Mouse (Mus musculus) ES-Bruce4 (cell line): ENCODE data around the gene Itgb3. TPM values are rescaled to one million over a fixed set of nuclear protein-coding genes. Genes with fewer than 3 reads are reported as not detected.

Source experiments
- H3K27ac ChIP-seq: 2 replicates; pipeline ENCODE4 v1.5.1; 2012; ENCODE audit warnings: low read length, inconsistent platforms; ENCODE audit not compliant: insufficient read depth
- H3K27me3 ChIP-seq: 2 replicates; pipeline ENCODE4 v1.6.1; 2012; ENCODE audit warnings: mild to moderate bottlenecking, low read length, inconsistent platforms; ENCODE audit not compliant: control insufficient read depth, poor library complexity, insufficient read depth, severe bottlenecking
- H3K36me3 ChIP-seq: 2 replicates; pipeline ENCODE4 v1.6.1; 2012; ENCODE audit warnings: inconsistent platforms, mild to moderate bottlenecking, low read length, moderate library complexity; ENCODE audit not compliant: control insufficient read depth, poor library complexity, insufficient read depth, severe bottlenecking
- H3K4me1 ChIP-seq: one replicate; pipeline ENCODE4 v1.8.1; 2011; ENCODE audit warnings: low read length; ENCODE audit not compliant: control insufficient read depth, insufficient read depth
- H3K4me3 ChIP-seq: 2 replicates; pipeline ENCODE4 v1.5.1; 2011; ENCODE audit warnings: low read depth, mild to moderate bottlenecking, low read length
- H3K9ac ChIP-seq: 2 replicates; pipeline ENCODE4 v1.6.1; 2012; ENCODE audit warnings: low read depth, mild to moderate bottlenecking, inconsistent platforms; ENCODE audit not compliant: poor library complexity, severe bottlenecking
- H3K9me3 ChIP-seq: replicated peaks from 2 replicates; pipeline ENCODE4 v1.6.1; 2012; ENCODE audit warnings: mild to moderate bottlenecking, low read length, inconsistent platforms; ENCODE audit not compliant: control insufficient read depth, poor library complexity, insufficient read depth, severe bottlenecking
- CTCF ChIP-seq: IDR thresholded peaks from one replicate; pipeline ENCODE4 v1.8.1; 2011; ENCODE audit warnings: low read depth, low read length
- EP300 ChIP-seq: IDR thresholded peaks from 2 replicates; pipeline ENCODE4 v1.6.1; 2011; ENCODE audit warnings: low read depth, low read length; ENCODE audit not compliant: insufficient read depth
- POLR2A ChIP-seq: IDR thresholded peaks from one replicate; pipeline ENCODE4 v1.8.1; 2011; ENCODE audit warnings: low read length; ENCODE audit not compliant: insufficient read depth
- polyA plus RNA-seq: library from polyadenylated mRNA; stranded (reverse); fragments of >200 nt; gene quantifications from 2 replicates; pipeline ENCODE4 v1.2.4, GENCODE M21; 2011; ENCODE audit warnings: low read depth; ENCODE audit not compliant: missing spikeins, insufficient read depth, insufficient read length

The Itgb3 gene
- polyA plus RNA-seq, 1 experiment: 5.1 TPM

DNA sequence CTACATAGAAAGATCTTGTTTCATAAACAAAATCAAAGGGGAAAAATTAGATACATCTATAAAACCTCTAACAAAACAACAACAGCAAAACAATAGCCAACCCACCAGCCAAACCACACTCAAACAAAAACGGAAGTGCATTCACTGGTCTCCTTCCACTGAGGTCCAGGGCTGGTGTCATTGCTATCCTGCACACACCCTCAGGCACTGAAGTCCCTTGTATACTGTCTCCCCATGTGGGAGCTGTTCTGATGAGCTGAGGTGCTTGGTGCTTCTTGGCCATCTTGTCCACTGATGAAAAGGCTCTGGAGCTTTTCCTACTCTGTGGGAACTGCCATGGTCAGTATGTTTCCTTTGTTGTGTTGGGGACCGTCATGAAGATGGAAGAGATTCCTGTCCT, 19.3 kb upstream of the Itgb3 start:
- H3K27me3 ChIP-seq: no peaks in the 10 kb centered on the region

DNA sequence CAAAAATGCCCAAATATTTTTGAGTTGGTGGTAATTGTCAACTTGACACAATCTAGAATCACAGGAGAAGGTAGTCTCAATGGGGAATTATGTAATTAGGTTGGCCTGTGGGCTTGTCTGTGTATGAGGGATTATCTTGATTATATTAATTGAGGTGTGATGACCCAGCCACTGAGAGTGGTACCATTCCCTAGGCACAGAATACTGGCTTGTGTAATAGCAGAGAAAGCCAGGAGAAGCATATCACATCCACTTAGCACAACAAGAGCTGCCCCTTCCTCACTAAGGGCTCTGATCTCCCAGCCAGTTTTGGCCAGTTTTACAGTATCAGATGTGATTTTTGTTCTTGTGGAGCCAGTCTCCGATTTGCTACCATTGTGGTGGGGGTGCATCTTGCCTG, 18.2 kb upstream of the Itgb3 start:
- no peak overlapping the region for H3K4me3 ChIP-seq
- TF ChIP-seq POLR2A: no peak
- TF ChIP-seq CTCF: no peak
- no peak for TF ChIP-seq EP300
- no peak overlapping the region for H3K27ac ChIP-seq
- no peaks in the 10 kb centered on the region for H3K27me3 ChIP-seq
- H3K4me1 ChIP-seq: no peaks in the 10 kb centered on the region
- H3K9ac ChIP-seq: no peak overlapping the region
- no peaks in the 10 kb centered on the region for H3K9me3 ChIP-seq
- no peaks in the 10 kb centered on the region for H3K36me3 ChIP-seq

More for the DNA sequence above, 19.3 kb upstream of the Itgb3 start:
- no peak overlapping the region for H3K4me3 ChIP-seq
- TF ChIP-seq CTCF (no peak), POLR2A (no peak), EP300 (no peak)
- no peak overlapping the region for H3K9ac ChIP-seq
- H3K4me1 ChIP-seq: no peaks in the 10 kb centered on the region
- no peaks in the 10 kb centered on the region for H3K9me3 ChIP-seq
- H3K36me3 ChIP-seq: no peaks in the 10 kb centered on the region
- H3K27ac ChIP-seq: no peak overlapping the region

DNA sequence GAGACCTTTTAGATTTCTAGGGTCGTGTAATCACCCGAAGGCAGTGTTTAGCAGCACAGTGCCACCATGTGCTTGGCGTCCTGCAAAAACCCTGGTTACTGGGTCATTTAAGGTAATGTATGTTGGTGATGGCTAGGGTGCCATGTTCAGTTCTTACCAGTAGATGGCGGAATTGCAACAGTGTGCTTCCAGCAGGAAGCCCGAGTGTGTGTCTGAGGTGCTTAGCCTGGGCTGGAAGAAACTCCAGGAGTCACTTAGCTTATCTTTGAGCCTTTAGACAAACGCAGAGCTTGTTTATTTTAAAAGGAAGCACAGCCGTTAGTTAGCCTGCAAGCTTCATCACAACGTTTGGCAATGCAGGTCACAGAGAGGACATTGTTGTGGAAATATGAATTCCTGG, 17.7 kb upstream of the Itgb3 start:
- H3K9ac ChIP-seq: no peak overlapping the region
- H3K4me3 ChIP-seq: no peak overlapping the region
- no peaks in the 10 kb centered on the region for H3K9me3 ChIP-seq
- H3K4me1 ChIP-seq: no peaks in the 10 kb centered on the region
- TF ChIP-seq EP300 (no peak), CTCF (peak; percentile 94), POLR2A (no peak)
- H3K27me3 ChIP-seq: no peaks in the 10 kb centered on the region
- no peaks in the 10 kb centered on the region for H3K36me3 ChIP-seq
- H3K27ac ChIP-seq: no peak overlapping the region

DNA sequence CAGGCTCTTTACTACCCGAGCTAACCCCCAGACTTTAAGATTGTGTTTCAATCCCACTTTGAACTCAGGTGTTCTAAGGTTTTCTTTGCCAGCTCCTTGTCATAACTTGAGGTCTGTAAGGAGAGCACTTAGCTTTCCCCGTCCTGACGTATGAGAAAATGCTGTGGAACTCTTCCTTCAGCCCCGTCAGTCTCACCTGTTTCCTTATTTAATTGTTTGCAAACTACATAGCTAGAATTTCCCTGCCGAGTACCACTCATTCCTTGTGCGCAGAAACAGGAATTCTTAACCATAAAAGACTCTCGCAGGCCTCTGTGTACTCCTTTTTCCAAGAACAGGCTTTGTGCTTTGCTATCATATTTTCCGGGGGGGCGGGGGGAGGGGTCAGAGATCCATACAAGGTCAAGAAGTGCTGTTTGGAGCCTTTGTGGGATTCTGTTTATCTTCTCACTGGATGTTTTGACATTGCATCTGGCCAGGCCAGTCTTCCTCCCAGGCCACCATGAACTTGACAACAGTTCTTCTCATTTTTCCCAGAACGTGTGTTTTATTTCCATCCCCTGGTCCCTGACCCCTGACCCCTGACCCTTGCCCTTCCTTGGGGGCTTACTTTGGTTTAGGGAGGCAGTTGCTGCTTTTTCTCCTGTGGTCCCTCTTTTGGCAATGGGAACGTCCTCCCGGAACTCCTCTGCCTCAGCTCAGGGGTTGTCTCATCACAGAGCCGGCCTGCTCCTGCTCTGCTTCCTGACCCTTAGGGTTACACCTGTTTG, 15.5 kb upstream of the Itgb3 start:
- H3K27me3 ChIP-seq: no peaks in the 10 kb centered on the region
- H3K4me1 ChIP-seq: no peaks in the 10 kb centered on the region
- H3K4me3 ChIP-seq: no peak overlapping the region
- H3K27ac ChIP-seq: no peak overlapping the region
- TF ChIP-seq CTCF: no peak
- no peak for TF ChIP-seq EP300
- TF ChIP-seq POLR2A: no peak
- H3K9me3 ChIP-seq: no peaks in the 10 kb centered on the region
- no peaks in the 10 kb centered on the region for H3K36me3 ChIP-seq
- H3K9ac ChIP-seq: no peak overlapping the region

DNA sequence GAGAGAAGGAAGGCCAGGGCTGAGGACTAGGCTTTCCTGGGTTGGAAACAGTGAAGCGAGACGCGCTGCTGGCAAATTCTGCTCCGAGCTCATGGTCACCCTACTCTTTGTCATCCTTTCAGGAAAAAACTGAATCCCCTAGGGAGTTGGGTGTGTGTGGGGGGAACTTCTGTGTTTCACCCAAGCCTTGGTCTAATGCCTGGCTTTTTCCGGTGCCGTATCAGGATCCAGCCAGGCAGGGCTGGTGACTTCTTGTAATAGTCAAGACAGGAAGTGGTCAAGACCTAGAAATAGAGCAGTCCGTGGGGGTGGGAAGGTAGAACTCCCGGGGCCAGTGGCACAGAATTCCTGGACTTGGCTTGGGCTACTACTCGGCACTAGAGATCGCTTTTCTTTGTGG, 11.4 kb upstream of the Itgb3 start:
- no peaks in the 10 kb centered on the region for H3K36me3 ChIP-seq
- no peak overlapping the region for H3K27ac ChIP-seq
- H3K4me3 ChIP-seq: no peak overlapping the region
- H3K4me1 ChIP-seq: peaks cover 4% of the 10 kb centered on the region
- H3K9ac ChIP-seq: no peak overlapping the region
- H3K9me3 ChIP-seq: no peaks in the 10 kb centered on the region
- H3K27me3 ChIP-seq: no peaks in the 10 kb centered on the region
- no peak for TF ChIP-seq POLR2A
- no peak for TF ChIP-seq EP300
- no peak for TF ChIP-seq CTCF

DNA sequence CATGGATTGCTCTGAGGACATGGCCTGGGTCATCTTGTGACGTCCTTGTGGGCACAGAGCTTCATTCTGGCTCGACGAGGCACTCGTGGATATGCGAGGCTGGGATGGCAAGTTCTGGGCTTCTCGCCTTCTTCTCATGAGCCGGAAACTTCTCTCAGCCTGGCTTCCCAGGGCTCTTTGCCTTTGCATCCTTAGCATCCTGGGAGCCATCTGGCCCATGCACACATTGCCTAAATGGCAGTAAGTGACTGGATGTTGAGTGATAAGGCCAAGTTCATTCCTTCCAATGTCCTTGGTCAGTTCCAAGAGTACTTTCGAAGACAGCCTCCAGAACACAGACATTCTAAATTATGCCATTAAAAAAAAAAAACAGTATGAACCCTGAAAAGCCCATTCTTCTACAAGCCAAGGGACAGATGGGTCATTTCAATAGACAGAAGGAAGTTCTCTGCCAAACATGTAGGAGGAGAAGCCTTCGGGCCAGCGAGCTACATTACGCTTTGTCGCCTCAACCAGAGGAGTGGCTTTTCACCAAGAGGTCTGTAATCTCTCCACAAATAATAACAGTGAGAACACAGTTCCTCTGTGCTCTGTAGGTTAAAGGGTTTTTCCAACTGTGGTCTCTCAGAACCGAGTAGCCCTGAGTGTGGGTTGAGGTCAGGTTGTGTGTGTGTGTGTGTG, 8.4 kb upstream of the Itgb3 start:
- no peaks in the 10 kb centered on the region for H3K9me3 ChIP-seq
- H3K36me3 ChIP-seq: no peaks in the 10 kb centered on the region
- TF ChIP-seq CTCF: no peak
- no peak for TF ChIP-seq POLR2A
- no peak for TF ChIP-seq EP300
- no peak overlapping the region for H3K27ac ChIP-seq
- no peak overlapping the region for H3K4me3 ChIP-seq
- H3K27me3 ChIP-seq: no peaks in the 10 kb centered on the region
- peaks cover 4% of the 10 kb centered on the region for H3K4me1 ChIP-seq
- no peak overlapping the region for H3K9ac ChIP-seq
